Mouse (Mus musculus) stomach, embryonic 14.5 days (tissue): ENCODE results near the gene Kcns1. TPM values are rescaled to one million over a fixed set of nuclear protein-coding genes. Genes with fewer than 3 reads are reported as not detected.

Experiments used
- polyA plus RNA-seq: library from polyadenylated mRNA; unstranded; fragments of >200 nt; fragmentation: Nextera tagmentation; extraction: Ambion mirVana; gene quantifications from 2 replicates; pipeline ENCODE4 v1.2.1, GENCODE M21; 2014

The Kcns1 gene
- polyA plus RNA-seq, 1 experiment from 2014 or later = 0.14 TPM

Other genes with a start within 250 kb of the Kcns1 start
- gene Ywhab, start 176.2 kb downstream of the Kcns1 start, polyA plus RNA-seq = 293 and 295 TPM in 2 replicates
- 1.5 and 1.6 TPM in 2 replicates for gene Pabpc1l, start 145.7 kb downstream of the Kcns1 start, polyA plus RNA-seq
- gene Stk4, start 100.8 kb downstream of the Kcns1 start, polyA plus RNA-seq = 26.3 and 30.7 TPM in 2 replicates
- 61.5 and 67.7 TPM in 2 replicates for gene Tomm34, start 99.9 kb downstream of the Kcns1 start, polyA plus RNA-seq
- gene Wfdc5, start 11.6 kb upstream of the Kcns1 start, polyA plus RNA-seq = not detected in 2 replicates
- not detected in 2 replicates for gene Wfdc12, start 19.5 kb upstream of the Kcns1 start, polyA plus RNA-seq
- gene Wfdc15a, start 29.0 kb upstream of the Kcns1 start, polyA plus RNA-seq = not detected in 2 replicates
- gene Wfdc15b, start 50.5 kb upstream of the Kcns1 start, polyA plus RNA-seq = 13.2 and 23.6 TPM in 2 replicates
- not detected in 2 replicates for gene Svs2, start 67.4 kb upstream of the Kcns1 start, polyA plus RNA-seq
- not detected in 2 replicates for gene Svs3b, start 85.5 kb upstream of the Kcns1 start, polyA plus RNA-seq
- not detected in 2 replicates for gene Svs4, start 107.3 kb upstream of the Kcns1 start, polyA plus RNA-seq
- gene Svs3a, start 118.2 kb upstream of the Kcns1 start, polyA plus RNA-seq = not detected in 2 replicates
- gene Svs6, start 145.6 kb upstream of the Kcns1 start, polyA plus RNA-seq = not detected in 2 replicates
- gene Svs5, start 161.6 kb upstream of the Kcns1 start, polyA plus RNA-seq = not detected in 2 replicates
- 0.58 and 1.8 TPM in 2 replicates for gene Slpi, start 218.0 kb upstream of the Kcns1 start, polyA plus RNA-seq
- gene Rbpjl, start 232.0 kb upstream of the Kcns1 start, polyA plus RNA-seq = 0.14 and 6.6 TPM in 2 replicates
- 1.1 and 2.0 TPM in 2 replicates for gene Matn4, start 234.0 kb upstream of the Kcns1 start, polyA plus RNA-seq